Mouse (Mus musculus) embryonic fibroblast, embryonic 13.5 days (primary cell): ENCODE measurements at regions not wholly inside any gene's neighbourhood (a gene's known extent, or its start where the extent isn't known, plus 50 kb on each side); places are given as distances from the start of the nearest gene placed in this dataset.

Experiments used
- CTCF ChIP-seq: IDR thresholded peaks from 2 replicates; pipeline ENCODE4 v1.5.1; 2011; ENCODE audit warnings: mild to moderate bottlenecking, control low read depth, low read length, moderate library complexity, borderline replicate concordance; ENCODE audit not compliant: insufficient read depth
- POLR2A ChIP-seq: IDR thresholded peaks from 2 replicates; pipeline ENCODE4 v1.6.1; 2011; ENCODE audit warnings: low read depth, mild to moderate bottlenecking, control low read depth, low read length, moderate library complexity

- no peak for TF ChIP-seq CTCF
- TF ChIP-seq POLR2A: no peak
These were observed 155.2 kb upstream of the Bdnf start for GRCm38 (mm10) chr2:109519261-109519660.
